Mouse (Mus musculus): ENCODE measurements at regions not wholly inside any gene's neighbourhood (a gene's known extent, or its start where the extent isn't known, plus 50 kb on each side); places are given as distances from the start of the nearest gene placed in this dataset.

GRCm38 (mm10) chr3:101163160-101163990 is 53.3 kb upstream of the Ptgfrn start:
- DNase-seq (ENCODE audit: extremely low spot score in 1 of 2, low spot score in 1 of 2) = peak in 1 of 2 experiments; percentile 45

GRCm38 (mm10) chr3:101162536-101163159 is 52.6 kb upstream of the Ptgfrn start:
- DNase-seq (ENCODE audit: extremely low spot score in 1 of 2, low spot score in 1 of 2) = no peak

GRCm38 (mm10) chr3:101161941-101162531 is 52.0 kb upstream of the Ptgfrn start:
- DNase-seq (ENCODE audit: extremely low spot score in 1 of 2, low spot score in 1 of 2) = no peak

GRCm38 (mm10) chr3:101161421-101161940 is 51.4 kb upstream of the Ptgfrn start:
- DNase-seq (ENCODE audit: extremely low spot score in 1 of 2, low spot score in 1 of 2) = no peak

Data from frontal cortex, adult 2 months (tissue).